ENCODE assay signal across 27 mouse cellular contexts in genomic region chr6:29231799-29232198, GRCm38 (mm10). TPM values are rescaled to one million over a fixed set of nuclear protein-coding genes. Genes with fewer than 3 reads are reported as not detected.
DNase-seq lines count a peak whose midpoint lies in the region; ATAC-seq lines count a peak whose summit lies in the region.
"Had no signal": no experiment of that assay in that cellular context is flagged by ENCODE, and none has a peak within 500 bp of the region (broad histone marks: within the 10 kb centered on the region; RNA-seq: fewer than 3 reads in every experiment).

No protein-coding gene starts in this region.

- H3K9me3 ChIP-seq in kidney, embryonic 15.5 days (replicated peaks), result no peaks in the 10 kb centered on the region
- H3K9me3 ChIP-seq: forebrain, embryonic 15.5 days; heart, embryonic 10.5 days; hindbrain, embryonic 12.5 days; liver, embryonic 13.5 days; neural tube, embryonic 13.5 days had no signal

- peak; percentile 48 for ATAC-seq in CD4-positive, CD25-positive, alpha-beta regulatory T cell, adult 4 months
- peak; percentile 31 for ATAC-seq in megakaryocyte, adult 5-6 weeks (ENCODE audit: poor library complexity, severe bottlenecking)
- ATAC-seq in kidney, embryonic 15.5 days (replicated peaks; ENCODE audit: low FRiP score), result no peak
- ATAC-seq: forebrain, embryonic 15.5 days; Patski had no signal

- no peak overlapping the region for H3K27ac ChIP-seq in kidney, embryonic 15.5 days
- H3K27ac ChIP-seq: forebrain, embryonic 15.5 days; heart, embryonic 10.5 days; hindbrain, embryonic 12.5 days; kidney, postnatal 0 days; liver, embryonic 13.5 days; neural tube, embryonic 13.5 days; stomach, postnatal 0 days had no signal

- no peak overlapping the region for H3K4me3 ChIP-seq in kidney, embryonic 15.5 days (replicated peaks)
- H3K4me3 ChIP-seq: forebrain, embryonic 15.5 days; heart, embryonic 10.5 days; hindbrain, embryonic 12.5 days; liver, embryonic 13.5 days; neural tube, embryonic 13.5 days had no signal

- H3K4me1 ChIP-seq in kidney, embryonic 15.5 days, result no peaks in the 10 kb centered on the region
- H3K4me1 ChIP-seq: forebrain, embryonic 15.5 days; hindbrain, embryonic 12.5 days; neural tube, embryonic 13.5 days had no signal

- WGBS in kidney, embryonic 15.5 days, result 53% methylated on average over 3 of the region's 3 CpGs

- H3K4me2 ChIP-seq in kidney, embryonic 15.5 days, result no peak overlapping the region
- H3K4me2 ChIP-seq: forebrain, embryonic 15.5 days; hindbrain, embryonic 12.5 days; liver, embryonic 13.5 days; lung, embryonic 14.5 days; neural tube, embryonic 13.5 days had no signal

- H3K36me3 ChIP-seq in kidney, embryonic 15.5 days, result no peaks in the 10 kb centered on the region
- H3K36me3 ChIP-seq: forebrain, embryonic 15.5 days; heart, embryonic 10.5 days; hindbrain, embryonic 12.5 days; liver, embryonic 13.5 days; neural tube, embryonic 13.5 days had no signal

- DNase-seq in CD4-positive helper T cell, adult 2 months (ENCODE audit: low read depth, low spot score), result peak; percentile 44
- peak; percentile 53 to 62 for DNase-seq in thymus, postnatal 10 days (ENCODE audit: low spot score in 2 of 2)
- DNase-seq in kidney, adult 9 months, result no peak
- DNase-seq in urinary bladder, postnatal 10 days (ENCODE audit: low spot score), result no peak
- no peak for DNase-seq in lung, adult 18-20 months
- DNase-seq: adrenal gland, postnatal 36 days; cerebellum, adult 18-20 months; cerebellum, postnatal 25 days; embryo, embryonic 11 days; heart, postnatal 14 days; kidney, adult 11 months; layer of hippocampus, adult 9-11 months; liver, embryonic 13.5 days; lung, embryonic 14.5 days; midbrain, embryonic 14.5 days had no signal

- no peak overlapping the region for H3K9ac ChIP-seq in kidney, embryonic 15.5 days
- H3K9ac ChIP-seq: forebrain, embryonic 15.5 days; hindbrain, embryonic 12.5 days; liver, embryonic 13.5 days; lung, embryonic 14.5 days; neural tube, embryonic 13.5 days had no signal

- H3K27me3 ChIP-seq in kidney, embryonic 15.5 days, result no peaks in the 10 kb centered on the region
- H3K27me3 ChIP-seq: forebrain, embryonic 15.5 days; hindbrain, embryonic 12.5 days; neural tube, embryonic 13.5 days had no signal

RNA-seq across cellular contexts. Expression of gene Impdh1, which starts 15.6 kb away (rescaled TPM):
- 10 to 100 TPM; 18.5 to 22.7 TPM for polyA plus RNA-seq in CD4-positive, CD25-positive, alpha-beta regulatory T cell, adult 4 months (2017; shearing (Covaris generic))
- total RNA-seq in megakaryocyte, adult 5-6 weeks (2015), result 7.8 and 12.0 TPM in 2 replicates
- 9.0 and 11.6 TPM in 2 replicates for total RNA-seq in megakaryocyte, adult 5-6 weeks (2017)
- polyA plus RNA-seq in kidney, embryonic 15.5 days (2015; fragmentation: Nextera tagmentation; extraction: Ambion mirVana), result 39.7 and 44.9 TPM in 2 replicates

RNA-seq across cellular contexts. Expression of gene Hilpda, which starts 40.5 kb away (rescaled TPM):
- polyA plus RNA-seq in CD4-positive, CD25-positive, alpha-beta regulatory T cell, adult 4 months (2017; shearing (Covaris generic)), result 10 to 100 TPM; 32.4 to 37.1 TPM
- total RNA-seq in megakaryocyte, adult 5-6 weeks (2015), result 2.2 and 7.1 TPM in 2 replicates
- total RNA-seq in megakaryocyte, adult 5-6 weeks (2017), result 1.9 and 3.1 TPM in 2 replicates
- 30.2 and 33.2 TPM in 2 replicates for polyA plus RNA-seq in kidney, embryonic 15.5 days (2015; fragmentation: Nextera tagmentation; extraction: Ambion mirVana)

RNA-seq across cellular contexts. Expression of gene Fam71f2, which starts 47.6 kb away (rescaled TPM):
- polyA plus RNA-seq in CD4-positive, CD25-positive, alpha-beta regulatory T cell, adult 4 months (2017; shearing (Covaris generic)), result under 1 TPM in 1 of 2 experiments, not detected in 1; 0.44 TPM
- not detected in 2 replicates for total RNA-seq in megakaryocyte, adult 5-6 weeks (2015)
- total RNA-seq in megakaryocyte, adult 5-6 weeks (2017), result not detected in 2 replicates
- polyA plus RNA-seq in kidney, embryonic 15.5 days (2015; fragmentation: Nextera tagmentation; extraction: Ambion mirVana), result 0.28 and 0.32 TPM in 2 replicates
- total RNA-seq: adrenal gland, postnatal 36 days; gastrocnemius, adult 8-10 months; heart, postnatal 14 days had no signal
- polyA plus RNA-seq: stomach, postnatal 0 days had no signal

RNA-seq across cellular contexts. Expression of gene Prrt4, which starts 52.4 kb away (rescaled TPM):
- polyA plus RNA-seq in CD4-positive, CD25-positive, alpha-beta regulatory T cell, adult 4 months (2017; shearing (Covaris generic)), result under 1 TPM; 0.16 to 0.28 TPM
- total RNA-seq in megakaryocyte, adult 5-6 weeks (2015), result not detected in 2 replicates
- not detected in 2 replicates for total RNA-seq in megakaryocyte, adult 5-6 weeks (2017)
- polyA plus RNA-seq in kidney, embryonic 15.5 days (2015; fragmentation: Nextera tagmentation; extraction: Ambion mirVana), result 1.0 and 1.6 TPM in 2 replicates
- total RNA-seq: megakaryocyte-erythroid progenitor cell, adult 5-6 weeks had no signal

Comparison
In these comparisons a context has a peak if more than half of its experiments do, and no peak if none do; other contexts are left out.
1. DNase-seq: peak in CD4-positive helper T cell, adult 2 months (single experiment) and thymus, postnatal 10 days (2 of 2); none in kidney, adult 9 months (single experiment), urinary bladder, postnatal 10 days (single experiment) and lung, adult 18-20 months (0 of 2).